Mouse (Mus musculus) adipocyte (in vitro differentiated cells): Measurements from ENCODE around the gene Gm14412.
A peak's percentile ranks its signal among the peaks of the same experiment; 100 is the strongest.
"Not testable (repeated sequence)": the region's sequence is repeated elsewhere in the genome, so short reads cannot be mapped to it uniquely, and the experiment has no call there.

Experiments used
- DNase-seq: peaks from one replicate; pipeline ENCODE4 v3.0.0-alpha.2; 2016; ENCODE audit warnings: low spot score

Gene Gm14412

GRCm38 (mm10) chr2:177324257-177324733 is at the start of gene Gm14412:
Gm14412 (minus strand) TSS chr2:177324307.
- peak; percentile 30 for DNase-seq

GRCm38 (mm10) chr2:177329661-177330292 is 5.7 kb upstream of the Gm14412 start:
- DNase-seq: peak; percentile 42

- DNase-seq: peak; percentile 74
Observed at GRCm38 (mm10) chr2:177321361-177321760, 2.7 kb downstream of the Gm14412 start.

- DNase-seq: not testable (repeated sequence)
Observed at GRCm38 (mm10) chr2:177320786-177321320, 3.3 kb downstream of the Gm14412 start.

- peak; percentile 42 for DNase-seq
Observed at GRCm38 (mm10) chr2:177318996-177319395, 5.1 kb downstream of the Gm14412 start.

- DNase-seq: not testable (repeated sequence)
Observed at GRCm38 (mm10) chr2:177309627-177310026, 14.5 kb downstream of the Gm14412 start.

- DNase-seq: not testable (repeated sequence)
Observed at GRCm38 (mm10) chr2:177304980-177305379, 19.1 kb downstream of the Gm14412 start.

- DNase-seq: peak; percentile 5
Observed at GRCm38 (mm10) chr2:177283701-177284100, 40.4 kb downstream of the Gm14412 start.

GRCm38 (mm10) chr2:177277754-177278153 is 46.4 kb downstream of the Gm14412 start:
- not testable (repeated sequence) for DNase-seq

- peak; percentile 46 for DNase-seq
Observed at GRCm38 (mm10) chr2:177272237-177272636, 51.9 kb downstream of the Gm14412 start.

GRCm38 (mm10) chr2:177266936-177267335 is 57.2 kb downstream of the Gm14412 start, which contains the start of gene Gm14409:
Gm14409 (minus strand) TSS chr2:177267036.
- not testable (repeated sequence) for DNase-seq
